Mouse (Mus musculus) forebrain, embryonic 15.5 days (tissue): ENCODE measurements around the gene Rad51ap1. TPM values are rescaled to one million over a fixed set of nuclear protein-coding genes. Genes with fewer than 3 reads are reported as not detected.

Experiments
- ATAC-seq: fragments of 200-750 bp; cut with Nextera tagmentation; replicated peaks from 2 replicates; pipeline ENCODE4 v1.8.0; 2017; ENCODE audit warnings: mild to moderate bottlenecking, moderate TSS enrichment, moderate library complexity
- H3K27ac ChIP-seq: fragments of 300-500 bp; sonication (generic); replicated peaks from 2 replicates; pipeline ENCODE4 v1.5.1; 2015; ENCODE audit warnings: mild to moderate bottlenecking, inconsistent platforms
- H3K27me3 ChIP-seq: fragments of 300-500 bp; sonication (generic); 2 replicates; pipeline ENCODE4 v1.6.1; 2015; ENCODE audit warnings: inconsistent platforms
- H3K36me3 ChIP-seq: fragments of 300-500 bp; sonication (generic); 2 replicates; pipeline ENCODE4 v1.6.1; 2015; ENCODE audit warnings: mild to moderate bottlenecking, inconsistent platforms
- H3K4me1 ChIP-seq: fragments of 300-500 bp; sonication (generic); 2 replicates; pipeline ENCODE4 v1.6.1; 2015; ENCODE audit warnings: inconsistent platforms
- H3K4me2 ChIP-seq: fragments of 300-500 bp; sonication (generic); replicated peaks from 2 replicates; pipeline ENCODE4 v1.6.1; 2015; ENCODE audit warnings: mild to moderate bottlenecking, inconsistent platforms
- H3K4me3 ChIP-seq: fragments of 300-500 bp; sonication (generic); 2 replicates; pipeline ENCODE4 v1.5.1; 2015; ENCODE audit warnings: mild to moderate bottlenecking, inconsistent platforms
- H3K9ac ChIP-seq: fragments of 300-500 bp; sonication (generic); replicated peaks from 2 replicates; pipeline ENCODE4 v1.6.1; 2015; ENCODE audit warnings: mild to moderate bottlenecking, inconsistent platforms
- H3K9me3 ChIP-seq: fragments of 300-500 bp; sonication (generic); 2 replicates; pipeline ENCODE4 v1.6.1; 2016; ENCODE audit warnings: inconsistent platforms
- WGBS: fragments of 180-500 bp; shearing (Covaris S2); methylation state at CpG from one replicate; pipeline ENCODE4 v1.1.7; 2015; ENCODE audit warnings: mixed read lengths; 5-methylcytosine and 5-hydroxymethylcytosine counted together
- polyA plus RNA-seq: library from polyadenylated mRNA; unstranded; fragments of >200 nt; fragmentation: Nextera tagmentation; extraction: Ambion mirVana; gene quantifications from 2 replicates; pipeline ENCODE4 v1.2.1, GENCODE M21; 2015

The Rad51ap1 gene
- polyA plus RNA-seq, 1 experiment from 2014 or later: 29.9 TPM

DNA sequence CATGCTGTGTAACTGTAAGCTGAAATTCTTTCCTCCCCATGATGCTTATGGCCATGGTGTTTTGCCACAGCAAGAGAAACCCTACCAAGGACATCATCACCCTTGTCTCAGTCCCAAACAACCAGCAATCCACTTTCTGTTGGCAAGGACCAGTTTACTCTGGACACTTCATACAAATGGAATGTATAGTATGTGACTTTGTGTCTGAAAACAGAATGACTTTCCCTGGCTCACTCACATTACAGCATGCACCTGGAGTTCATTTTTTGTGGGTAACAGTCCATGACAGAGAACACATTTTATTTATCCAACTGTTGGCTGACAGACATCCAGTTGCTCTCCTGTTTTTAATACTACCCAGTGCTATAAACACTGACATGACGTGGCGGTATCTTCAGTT lies 6.5 kb downstream of the Rad51ap1 start:
- no peaks in the 10 kb centered on the region for H3K9me3 ChIP-seq
- 96% methylated on average over 2 of the region's 2 CpGs for WGBS
- no peaks in the 10 kb centered on the region for H3K27me3 ChIP-seq
- H3K27ac ChIP-seq: no peak overlapping the region
- peaks cover 6% of the 10 kb centered on the region; the same call in 1 of the 2 replicates for H3K4me1 ChIP-seq
- no peak overlapping the region for H3K4me3 ChIP-seq
- ATAC-seq: no peak
- no peak overlapping the region for H3K4me2 ChIP-seq
- H3K36me3 ChIP-seq: peaks cover 13% of the 10 kb centered on the region; the same call in 1 of the 2 replicates
- H3K9ac ChIP-seq: no peak overlapping the region

DNA sequence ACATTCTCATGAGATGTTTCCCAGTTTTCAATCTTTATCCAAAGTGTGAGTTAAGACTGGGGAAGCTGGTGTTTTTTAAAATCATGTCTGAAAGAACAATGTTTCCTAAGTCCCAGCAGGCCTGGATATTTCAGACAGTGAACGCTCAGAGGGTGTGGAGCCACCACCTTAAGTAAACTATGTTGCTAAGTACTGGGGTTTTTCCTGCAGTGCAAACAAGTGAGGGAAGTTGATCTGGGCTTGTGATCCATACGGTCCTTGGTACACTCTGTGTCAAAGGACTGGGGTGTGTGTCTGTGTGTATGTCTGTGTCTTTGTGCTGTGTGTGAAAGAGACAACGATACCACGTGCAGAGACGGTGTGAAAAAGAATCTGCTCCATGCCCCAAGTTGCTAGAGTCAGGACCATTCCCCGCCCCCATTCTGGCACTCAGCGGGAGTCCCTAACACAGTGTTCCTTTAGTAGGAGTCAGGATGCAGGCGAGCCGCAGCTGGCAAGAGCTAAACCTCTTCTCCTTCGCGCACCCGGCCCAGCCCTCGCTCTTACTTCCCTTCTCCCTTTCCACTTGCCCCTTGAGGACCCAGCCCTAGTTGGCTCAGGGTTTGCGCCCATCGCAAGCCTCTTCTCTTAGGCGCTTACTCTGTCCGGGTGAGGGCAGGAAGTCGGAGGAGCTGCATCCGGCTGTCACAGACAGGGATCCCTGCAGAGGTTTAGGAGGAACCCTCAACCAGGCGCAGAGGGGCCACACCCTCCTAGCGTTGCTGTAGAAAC lies 18.1 kb downstream of the Rad51ap1 start, which contains the start of gene Dyrk4:
Gene Dyrk4 (minus strand): TSS at position 729 of the 771 bp plus-strand sequence.
- no peak within 1 kb of the TSS for H3K27ac ChIP-seq
- no peaks in the 10 kb centered on the region for H3K9me3 ChIP-seq
- peaks cover 15% of the 10 kb centered on the region for H3K36me3 ChIP-seq
- no peak within 1 kb of the TSS for H3K4me2 ChIP-seq
- WGBS: 7% methylated on average over 21 of the region's 21 CpGs
- no peaks in the 10 kb centered on the region for H3K27me3 ChIP-seq
- no peak for ATAC-seq
- no peak within 1 kb of the TSS for H3K9ac ChIP-seq
- no peak within 1 kb of the TSS for H3K4me3 ChIP-seq
- H3K4me1 ChIP-seq: no peaks in the 10 kb centered on the region

- Histone ChIP-seq H3K4me3 (no peak overlapping the region), H3K4me1 (no peaks in the 10 kb centered on the region), H3K36me3 (no peaks in the 10 kb centered on the region), H3K9me3 (no peaks in the 10 kb centered on the region), H3K4me2 (no peak overlapping the region), H3K27ac (no peak overlapping the region), H3K27me3 (no peaks in the 10 kb centered on the region), H3K9ac (no peak overlapping the region)
- no peak for ATAC-seq
- 83% methylated on average over 5 of the region's 5 CpGs for WGBS
These were observed 24.5 kb downstream of the Rad51ap1 start for GRCm38 (mm10) chr6:126914928-126915327.

DNA sequence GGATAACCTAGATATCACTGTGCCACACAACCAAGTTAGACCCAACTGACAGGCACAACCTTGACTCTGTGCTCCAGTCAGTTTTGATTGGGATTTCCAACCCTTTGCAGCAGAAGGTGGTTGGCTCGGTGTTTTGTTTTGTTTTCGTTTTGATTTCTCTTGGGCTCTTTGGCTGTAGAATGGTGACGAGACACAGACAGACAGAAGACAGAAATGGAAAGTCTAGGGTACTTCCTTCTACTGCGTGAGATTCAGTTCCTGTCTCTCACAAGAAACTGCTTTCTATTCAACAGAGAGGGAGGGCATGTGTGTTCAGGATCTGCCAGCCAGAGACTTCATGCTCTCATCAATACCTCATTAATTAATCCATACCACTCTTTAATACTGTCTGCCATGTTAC lies 28.7 kb downstream of the Rad51ap1 start:
- Histone ChIP-seq H3K36me3 (no peaks in the 10 kb centered on the region), H3K4me2 (no peak overlapping the region), H3K9me3 (no peaks in the 10 kb centered on the region), H3K4me3 (no peak overlapping the region), H3K27me3 (no peaks in the 10 kb centered on the region), H3K9ac (no peak overlapping the region), H3K4me1 (no peaks in the 10 kb centered on the region), H3K27ac (no peak overlapping the region)
- WGBS: 90% methylated on average over 4 of the region's 4 CpGs
- ATAC-seq: no peak

DNA sequence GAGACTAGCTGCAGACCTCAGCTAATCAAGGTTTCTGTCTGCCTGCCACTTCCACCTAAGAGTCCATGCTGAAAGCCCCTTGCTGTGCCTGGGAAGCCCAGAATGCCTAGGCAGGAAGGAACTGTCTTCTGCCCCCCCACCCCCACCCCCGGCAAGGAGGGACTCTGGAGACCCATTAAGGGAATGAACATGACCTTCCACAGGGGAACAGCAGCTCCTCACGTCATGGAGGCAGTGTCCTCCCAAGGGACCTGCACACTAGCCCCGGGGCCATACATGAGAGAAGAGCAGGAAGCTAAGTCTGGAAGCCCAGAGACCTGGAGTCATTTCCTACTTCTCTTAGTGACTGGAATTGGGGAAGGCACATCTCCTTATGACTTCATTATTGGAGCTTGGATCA lies 31.5 kb downstream of the Rad51ap1 start:
- Histone ChIP-seq H3K9ac (no peak overlapping the region), H3K4me1 (no peaks in the 10 kb centered on the region), H3K4me3 (no peak overlapping the region), H3K36me3 (no peaks in the 10 kb centered on the region), H3K9me3 (no peaks in the 10 kb centered on the region), H3K27me3 (no peaks in the 10 kb centered on the region), H3K27ac (no peak overlapping the region), H3K4me2 (no peak overlapping the region)
- ATAC-seq: no peak
- 75% methylated on average over 3 of the region's 3 CpGs for WGBS

- no peaks in the 10 kb centered on the region for H3K4me1 ChIP-seq
- ATAC-seq: no peak
- no peaks in the 10 kb centered on the region for H3K9me3 ChIP-seq
- no peaks in the 10 kb centered on the region for H3K27me3 ChIP-seq
- no peak overlapping the region for H3K4me2 ChIP-seq
- no peaks in the 10 kb centered on the region for H3K36me3 ChIP-seq
- WGBS: 75% methylated on average over 4 of the region's 5 CpGs
- H3K4me3 ChIP-seq: no peak overlapping the region
- H3K27ac ChIP-seq: no peak overlapping the region
- no peak overlapping the region for H3K9ac ChIP-seq
These were observed 32.0 kb downstream of the Rad51ap1 start for GRCm38 (mm10) chr6:126907378-126907777.

- Histone ChIP-seq H3K27ac (no peak overlapping the region), H3K27me3 (no peaks in the 10 kb centered on the region), H3K4me2 (no peak overlapping the region), H3K4me1 (no peaks in the 10 kb centered on the region), H3K4me3 (no peak overlapping the region), H3K36me3 (no peaks in the 10 kb centered on the region), H3K9ac (no peak overlapping the region), H3K9me3 (no peaks in the 10 kb centered on the region)
- no peak for ATAC-seq
- 90% methylated on average over 8 of the region's 8 CpGs for WGBS
These were observed 62.3 kb downstream of the Rad51ap1 start for GRCm38 (mm10) chr6:126877118-126877517.

Other genes with a start within 250 kb of the Rad51ap1 start
- 10.6 and 11.4 TPM in 2 replicates for gene Kcna6, start 198.9 kb downstream of the Rad51ap1 start, polyA plus RNA-seq
- gene Ndufa9, start 90.5 kb downstream of the Rad51ap1 start, polyA plus RNA-seq: 184 and 185 TPM in 2 replicates
- gene Akap3, start 86.5 kb downstream of the Rad51ap1 start, polyA plus RNA-seq: 0.25 TPM in 1 of 2 replicates, not detected in the other
- gene Dyrk4, start 17.7 kb downstream of the Rad51ap1 start, polyA plus RNA-seq: 0.08 TPM in 1 of 2 replicates, not detected in the other
- gene D6Wsu163e, start 375 bp upstream of the Rad51ap1 start, polyA plus RNA-seq: 29.8 and 31.3 TPM in 2 replicates
- gene Fgf6, start 76.0 kb upstream of the Rad51ap1 start, polyA plus RNA-seq: not detected in 2 replicates
- gene Fgf23, start 133.3 kb upstream of the Rad51ap1 start, polyA plus RNA-seq: 0.09 and 0.10 TPM in 2 replicates
- 9.2 and 10.0 TPM in 2 replicates for gene Tigar, start 170.0 kb upstream of the Rad51ap1 start, polyA plus RNA-seq
- 1,282 and 1,421 TPM in 2 replicates for gene Ccnd2, start 212.6 kb upstream of the Rad51ap1 start, polyA plus RNA-seq